7 mouse cellular contexts compared by ENCODE assay signal in genomic region chr6:97488821-97489220, GRCm38 (mm10).
A peak's percentile ranks its signal among the peaks of the same experiment; 100 is the strongest.
DNase-seq lines count a peak whose midpoint lies in the region; ATAC-seq lines count a peak whose summit lies in the region.

No protein-coding gene starts in this region.

- H3K9me3 ChIP-seq in embryonic facial prominence, embryonic 15.5 days (replicated peaks), result no peaks in the 10 kb centered on the region
- H3K9me3 ChIP-seq in hindbrain, embryonic 14.5 days (ENCODE audit: control insufficient read depth, low read length), result no peaks in the 10 kb centered on the region

- 27% methylated on average over 7 of the region's 7 CpGs for WGBS in embryonic facial prominence, embryonic 15.5 days
- 32% methylated on average over 7 of the region's 7 CpGs for WGBS in hindbrain, embryonic 14.5 days

- ATAC-seq in embryonic facial prominence, embryonic 15.5 days (ENCODE audit: insufficient number of reproducible peaks, low FRiP score, low TSS enrichment, low read depth), result peak; percentile 67; the same call in 1 of the 2 replicates
- ATAC-seq in hindbrain, embryonic 14.5 days (ENCODE audit: low FRiP score), result no peak
- no peak for ATAC-seq in monocyte, adult 5-6 weeks (replicated peaks; ENCODE audit: insufficient number of reproducible peaks, low FRiP score, low TSS enrichment, poor library complexity, severe bottlenecking)

- H3K4me3 ChIP-seq in embryonic facial prominence, embryonic 15.5 days (replicated peaks), result no peak overlapping the region
- no peak overlapping the region for H3K4me3 ChIP-seq in hindbrain, embryonic 14.5 days (replicated peaks; ENCODE audit: low read length)

- H3K4me1 ChIP-seq in embryonic facial prominence, embryonic 15.5 days, result peaks cover 20% of the 10 kb centered on the region
- peaks cover 22% of the 10 kb centered on the region for H3K4me1 ChIP-seq in hindbrain, embryonic 14.5 days (replicated peaks; ENCODE audit: control insufficient read depth, insufficient read depth, low read length)

- H3K4me2 ChIP-seq in embryonic facial prominence, embryonic 15.5 days (replicated peaks), result no peak overlapping the region; the same call in 1 of the 2 replicates
- 0 out of 2 replicates have a peak overlapping the region, but pooled peaks have one; percentile 97 for H3K4me2 ChIP-seq in hindbrain, embryonic 14.5 days (replicated peaks)

- no peaks in the 10 kb centered on the region for H3K27me3 ChIP-seq in embryonic facial prominence, embryonic 15.5 days
- H3K27me3 ChIP-seq in hindbrain, embryonic 14.5 days (ENCODE audit: control insufficient read depth, insufficient read depth, low read length), result no peaks in the 10 kb centered on the region

- no peak overlapping the region for H3K9ac ChIP-seq in embryonic facial prominence, embryonic 15.5 days
- no peak overlapping the region for H3K9ac ChIP-seq in hindbrain, embryonic 14.5 days

- H3K36me3 ChIP-seq in embryonic facial prominence, embryonic 15.5 days, result no peaks in the 10 kb centered on the region
- no peaks in the 10 kb centered on the region for H3K36me3 ChIP-seq in hindbrain, embryonic 14.5 days (replicated peaks; ENCODE audit: control insufficient read depth, insufficient read depth)

- DNase-seq in layer of hippocampus, adult 8-10 months (ENCODE audit: low spot score in 2 of 2), result peak; percentile 20 to 28
- DNase-seq in layer of hippocampus, postnatal 10 days (ENCODE audit: low spot score in 2 of 2), result no peak
- DNase-seq in hindbrain, embryonic 14.5 days (ENCODE audit: low spot score), result no peak
- peak; percentile 11 for DNase-seq in naive thymus-derived CD4-positive, alpha-beta T cell, adult 2 months (ENCODE audit: low read depth)
- no peak for DNase-seq in B cell, adult 2 months

- H3K27ac ChIP-seq in embryonic facial prominence, embryonic 15.5 days (replicated peaks), result no peak overlapping the region
- no peak overlapping the region for H3K27ac ChIP-seq in hindbrain, embryonic 14.5 days

Comparison
In these comparisons a context has a peak if more than half of its experiments do, and no peak if none do; other contexts are left out.
1. DNase-seq: peak in layer of hippocampus, adult 8-10 months (2 of 2) and naive thymus-derived CD4-positive, alpha-beta T cell, adult 2 months (single experiment); none in layer of hippocampus, postnatal 10 days (0 of 2), hindbrain, embryonic 14.5 days (single experiment) and B cell, adult 2 months (0 of 2).